Mouse (Mus musculus) lung, adult 2 months (tissue): ENCODE results near the gene Galr3. TPM values are rescaled to one million over a fixed set of nuclear protein-coding genes. Genes with fewer than 3 reads are reported as not detected.

Source experiments
- DNase-seq: peaks from one replicate; pipeline ENCODE4 v3.0.0; 2022
- H3K4me1 ChIP-seq: fragments of 200-500 bp; 2 replicates; pipeline ENCODE4 v1.6.1; 2011; ENCODE audit warnings: low read length; ENCODE audit not compliant: control insufficient read depth, insufficient read depth
- H3K4me3 ChIP-seq: fragments of 200-500 bp; replicated peaks from 2 replicates; pipeline ENCODE3; 2011; ENCODE audit warnings: low read depth, mild to moderate bottlenecking, control low read depth, low read length; ENCODE audit errors: extremely low read depth
- CTCF ChIP-seq: fragments of 200-500 bp; IDR thresholded peaks from 2 replicates; pipeline ENCODE4 v1.5.1; 2011; ENCODE audit warnings: mild to moderate bottlenecking, low read length, control low read depth; ENCODE audit not compliant: insufficient read depth
- POLR2A ChIP-seq: fragments of 200-500 bp; IDR thresholded peaks from 2 replicates; pipeline ENCODE4 v1.6.1; 2011; ENCODE audit warnings: low read depth, mild to moderate bottlenecking, control low read depth, low read length, borderline replicate concordance; ENCODE audit errors: extremely low read depth
- WGBS: fragments of 180-500 bp; shearing (Covaris S2); methylation state at CpG from one replicate; pipeline ENCODE4 v1.1.7; 2018; 5-methylcytosine and 5-hydroxymethylcytosine counted together
- polyA plus RNA-seq: library from polyadenylated mRNA; depleted of rRNA; stranded (reverse); fragments of >200 nt; gene quantifications from 2 replicates; pipeline ENCODE4 v1.2.3, GENCODE M21; 2012; rRNA removed

Gene Galr3
- polyA plus RNA-seq, 1 experiment, result 1.3 TPM

DNA sequence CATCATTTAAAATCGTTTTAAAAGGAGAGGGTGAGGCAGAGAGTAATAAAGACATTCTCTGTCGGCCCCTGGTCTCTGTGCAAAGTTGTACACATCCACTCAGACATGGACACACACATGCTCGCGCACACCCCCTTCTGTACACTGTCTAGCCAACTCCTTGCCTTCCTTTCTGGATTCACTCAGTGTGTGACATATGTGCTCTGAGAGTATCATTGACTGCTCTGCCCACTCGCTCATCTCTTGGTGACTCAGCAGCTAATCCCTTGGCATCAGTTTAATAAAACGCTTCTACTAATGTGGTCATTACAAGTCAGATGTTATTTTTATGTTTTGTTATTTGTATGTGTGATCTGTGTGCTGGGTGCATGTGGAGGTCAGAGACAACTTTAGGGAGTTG is 50.6 kb downstream of the Galr3 start:
- Histone ChIP-seq H3K4me1 (no peaks in the 10 kb centered on the region; the same call in 1 of the 2 replicates), H3K4me3 (no peak overlapping the region)
- 76% methylated on average over 6 of the region's 6 CpGs for WGBS
- no peak for DNase-seq
- TF ChIP-seq POLR2A, result no peak
- TF ChIP-seq CTCF, result no peak

Other genes starting within 250 kb of the Galr3 start
- gene Card10, start 238.8 kb upstream of the Galr3 start, polyA plus RNA-seq, result 61.5 and 73.5 TPM in 2 replicates
- gene Cdc42ep1, start 199.3 kb upstream of the Galr3 start, polyA plus RNA-seq, result 221 and 277 TPM in 2 replicates
- gene Lgals2, start 186.4 kb upstream of the Galr3 start, polyA plus RNA-seq, result 6.0 and 7.2 TPM in 2 replicates
- 113 and 121 TPM in 2 replicates for gene Gga1, start 164.7 kb upstream of the Galr3 start, polyA plus RNA-seq
- gene Gm49510, start 142.2 kb upstream of the Galr3 start, polyA plus RNA-seq, result 0.04 TPM in 1 of 2 replicates, not detected in the other
- 77.8 and 92.6 TPM in 2 replicates for gene Sh3bp1, start 142.1 kb upstream of the Galr3 start, polyA plus RNA-seq
- 3.5 and 4.2 TPM in 2 replicates for gene Pdxp, start 128.0 kb upstream of the Galr3 start, polyA plus RNA-seq
- gene Lgals1, start 115.2 kb upstream of the Galr3 start, polyA plus RNA-seq, result 250 and 251 TPM in 2 replicates
- 15.2 and 16.4 TPM in 2 replicates for gene Nol12, start 107.0 kb upstream of the Galr3 start, polyA plus RNA-seq
- 49.6 and 56.3 TPM in 2 replicates for gene Triobp, start 94.2 kb upstream of the Galr3 start, polyA plus RNA-seq
- 92.0 and 112 TPM in 2 replicates for gene H1f0, start 13.4 kb upstream of the Galr3 start, polyA plus RNA-seq
- gene Ankrd54, start 21.0 kb downstream of the Galr3 start, polyA plus RNA-seq, result 60.7 and 67.3 TPM in 2 replicates
- 81.2 and 105 TPM in 2 replicates for gene Eif3l, start 33.3 kb downstream of the Galr3 start, polyA plus RNA-seq
- gene Micall1, start 67.0 kb downstream of the Galr3 start, polyA plus RNA-seq, result 31.9 and 36.1 TPM in 2 replicates
- gene Polr2f, start 99.1 kb downstream of the Galr3 start, polyA plus RNA-seq, result 35.2 and 38.9 TPM in 2 replicates
- gene 1700088E04Rik, start 99.4 kb downstream of the Galr3 start, polyA plus RNA-seq, result 20.1 and 20.8 TPM in 2 replicates
- 1.4 and 3.6 TPM in 2 replicates for gene Sox10, start 123.4 kb downstream of the Galr3 start, polyA plus RNA-seq
- 21.2 and 25.9 TPM in 2 replicates for gene Pick1, start 187.3 kb downstream of the Galr3 start, polyA plus RNA-seq
- 0.11 and 0.22 TPM in 2 replicates for gene Gm49486, start 187.5 kb downstream of the Galr3 start, polyA plus RNA-seq
- gene Slc16a8, start 212.9 kb downstream of the Galr3 start, polyA plus RNA-seq, result 0.37 and 0.52 TPM in 2 replicates
- 2.1 and 2.6 TPM in 2 replicates for gene Baiap2l2, start 243.7 kb downstream of the Galr3 start, polyA plus RNA-seq